Mouse (Mus musculus) B cell, adult (primary cell): ENCODE results near the gene Sult2b1. TPM values are rescaled to one million over a fixed set of nuclear protein-coding genes. Genes with fewer than 3 reads are reported as not detected.

Source experiments
- total RNA-seq: library from RNA; stranded (reverse); gene quantifications from 4 replicates; pipeline ENCODE4 v1.2.4, GENCODE M21; 2023; ENCODE audit not compliant: inconsistent age

Gene Sult2b1
- total RNA-seq, 1 experiment from 2014 or later = not detected

Other genes starting within 250 kb of the Sult2b1 start
- gene Hsd17b14, start 229.8 kb downstream of the Sult2b1 start, total RNA-seq = not detected in 4 replicates
- gene Bcat2, start 214.5 kb downstream of the Sult2b1 start, total RNA-seq = 27.1 to 39.9 TPM (median 32.9 TPM) in 4 replicates
- gene Fgf21, start 169.2 kb downstream of the Sult2b1 start, total RNA-seq = not detected in 4 replicates
- not detected in 4 replicates for gene Fut1, start 167.4 kb downstream of the Sult2b1 start, total RNA-seq
- gene Izumo1, start 162.9 kb downstream of the Sult2b1 start, total RNA-seq = not detected in 4 replicates
- 0.27 to 0.35 TPM in 2 of 4 replicates, not detected in the others for gene Rasip1, start 157.2 kb downstream of the Sult2b1 start, total RNA-seq
- not detected in 4 replicates for gene Mamstr, start 144.7 kb downstream of the Sult2b1 start, total RNA-seq
- gene Fut2, start 118.3 kb downstream of the Sult2b1 start, total RNA-seq = not detected in 4 replicates
- 0.42 TPM in 1 of 4 replicates, not detected in the others for gene Ntn5, start 100.6 kb downstream of the Sult2b1 start, total RNA-seq
- gene Sec1, start 90.3 kb downstream of the Sult2b1 start, total RNA-seq = 0.27 TPM in 1 of 4 replicates, not detected in the others
- gene Car11, start 84.8 kb downstream of the Sult2b1 start, total RNA-seq = not detected in 4 replicates
- 17.8 to 20.5 TPM (median 19.0 TPM) in 4 replicates for gene Dbp, start 79.6 kb downstream of the Sult2b1 start, total RNA-seq
- gene Rpl18, start 69.2 kb downstream of the Sult2b1 start, total RNA-seq = 2,003 to 2,338 TPM (median 2,227 TPM) in 4 replicates
- 30.8 to 37.6 TPM (median 33.8 TPM) in 4 replicates for gene Sphk2, start 66.7 kb downstream of the Sult2b1 start, total RNA-seq
- gene Fam83e, start 63.5 kb downstream of the Sult2b1 start, total RNA-seq = 0.77 to 1.7 TPM (median 1.3 TPM) in 4 replicates
- gene Spaca4, start 58.9 kb downstream of the Sult2b1 start, total RNA-seq = not detected in 4 replicates
- gene Lmtk3, start 931 bp downstream of the Sult2b1 start, total RNA-seq = 0.19 to 0.27 TPM (median 0.21 TPM) in 3 of 4 replicates, not detected in the other
- 136 to 151 TPM (median 143 TPM) in 4 replicates for gene Cyth2, start 29.9 kb upstream of the Sult2b1 start, total RNA-seq
- gene Kcnj14, start 40.1 kb upstream of the Sult2b1 start, total RNA-seq = 1.8 to 5.1 TPM (median 3.7 TPM) in 4 replicates
- 26.1 to 38.5 TPM (median 31.5 TPM) in 4 replicates for gene Grwd1, start 46.3 kb upstream of the Sult2b1 start, total RNA-seq
- 58.3 to 59.3 TPM (median 58.7 TPM) in 4 replicates for gene Kdelr1, start 88.1 kb upstream of the Sult2b1 start, total RNA-seq
- 0.29 to 0.55 TPM (median 0.35 TPM) in 4 replicates for gene Grin2d, start 93.7 kb upstream of the Sult2b1 start, total RNA-seq
- gene Syngr4, start 112.0 kb upstream of the Sult2b1 start, total RNA-seq = not detected in 4 replicates
- gene Tmem143, start 112.3 kb upstream of the Sult2b1 start, total RNA-seq = 5.5 to 10.0 TPM (median 7.1 TPM) in 4 replicates
- gene Emp3, start 136.7 kb upstream of the Sult2b1 start, total RNA-seq = 184 to 230 TPM (median 195 TPM) in 4 replicates
- gene Ccdc114, start 139.4 kb upstream of the Sult2b1 start, total RNA-seq = 5.8 to 10.9 TPM (median 8.7 TPM) in 4 replicates
- gene Abcc6, start 245.6 kb upstream of the Sult2b1 start, total RNA-seq = not detected in 4 replicates
- gene Nomo1, start 249.0 kb upstream of the Sult2b1 start, total RNA-seq = 39.4 to 45.3 TPM (median 42.4 TPM) in 4 replicates